Mouse (Mus musculus): Measurements from ENCODE around the gene Gm4836.
"Not testable (repeated sequence)": the region's sequence is repeated elsewhere in the genome, so short reads cannot be mapped to it uniquely, and the experiment has no call there.

The Gm4836 gene

DNA sequence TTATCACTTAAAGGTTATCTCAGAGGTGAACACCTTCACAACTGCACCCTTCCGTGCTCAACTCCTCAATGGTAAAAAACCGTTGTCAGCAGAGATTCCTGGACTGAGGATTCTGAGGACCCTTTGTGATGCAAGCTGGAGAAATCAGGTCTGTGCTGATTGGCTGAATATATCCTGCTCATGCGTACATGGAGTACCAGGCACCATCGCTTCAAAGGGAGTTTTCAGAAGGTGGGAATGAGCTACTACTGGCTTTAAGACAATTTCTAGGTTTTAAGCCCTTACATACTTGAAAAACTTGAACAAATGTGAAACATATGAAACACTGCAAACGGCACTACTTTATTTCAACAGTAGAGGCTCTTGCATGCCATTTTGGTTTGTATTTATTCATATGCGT lies at the start of gene Gm4836:
Gm4836 (minus strand) TSS at position 101 of the 400 bp plus-strand sequence.
- DNase-seq = not testable (repeated sequence)
